Mouse (Mus musculus) hindbrain, embryonic 14.5 days (tissue): ENCODE data around the gene Grhpr. TPM values are rescaled to one million over a fixed set of nuclear protein-coding genes. Genes with fewer than 3 reads are reported as not detected.

ENCODE experiments used
- ATAC-seq: fragments of 200-750 bp; cut with Nextera tagmentation; 2 replicates; pipeline ENCODE4 v1.8.0; 2017; ENCODE audit warnings: moderate number of reproducible peaks, mild to moderate bottlenecking, moderate TSS enrichment, moderate library complexity; ENCODE audit not compliant: low FRiP score
- DNase-seq: peaks from one replicate; pipeline ENCODE4 v3.0.0-alpha.2; 2015; ENCODE audit warnings: low spot score
- H3K27ac ChIP-seq: fragments of 300-500 bp; sonication (generic); 2 replicates; pipeline ENCODE4 v1.5.1; 2014; ENCODE audit warnings: mild to moderate bottlenecking, moderate library complexity
- H3K27me3 ChIP-seq: fragments of 300-500 bp; sonication (generic); 2 replicates; pipeline ENCODE4 v1.6.1; 2014; ENCODE audit warnings: mild to moderate bottlenecking, low read length, mixed read lengths; ENCODE audit not compliant: control insufficient read depth, insufficient read depth
- H3K36me3 ChIP-seq: fragments of 300-500 bp; sonication (generic); replicated peaks from 2 replicates; pipeline ENCODE4 v1.6.1; 2014; ENCODE audit not compliant: control insufficient read depth, insufficient read depth
- H3K4me1 ChIP-seq: fragments of 300-500 bp; sonication (generic); replicated peaks from 2 replicates; pipeline ENCODE4 v1.6.1; 2014; ENCODE audit warnings: antibody characterized with exemption, low read length, mixed read lengths; ENCODE audit not compliant: control insufficient read depth, insufficient read depth
- H3K4me2 ChIP-seq: fragments of 300-500 bp; sonication (generic); replicated peaks from 2 replicates; pipeline ENCODE4 v1.6.1; 2014; ENCODE audit warnings: mild to moderate bottlenecking, moderate library complexity
- H3K4me3 ChIP-seq: fragments of 300-500 bp; sonication (generic); replicated peaks from 2 replicates; pipeline ENCODE4 v1.5.1; 2014; ENCODE audit warnings: mild to moderate bottlenecking, low read length
- H3K9ac ChIP-seq: fragments of 300-500 bp; sonication (generic); 2 replicates; pipeline ENCODE4 v1.6.1; 2014
- H3K9me3 ChIP-seq: fragments of 300-500 bp; sonication (generic); 2 replicates; pipeline ENCODE4 v1.6.1; 2016; ENCODE audit warnings: low read length; ENCODE audit not compliant: control insufficient read depth
- WGBS: fragments of 180-500 bp; shearing (Covaris S2); extraction: QIAGEN DNeasy Blood & Tissue Kit; methylation state at CpG from one replicate; pipeline ENCODE4 v1.1.7; 2014; 5-methylcytosine and 5-hydroxymethylcytosine counted together
- polyA plus RNA-seq: library from polyadenylated mRNA; unstranded; fragments of >200 nt; fragmentation: Nextera tagmentation; extraction: Ambion mirVana; gene quantifications from 2 replicates; pipeline ENCODE4 v1.2.1, GENCODE M21; 2014

Gene Grhpr
- polyA plus RNA-seq, 1 experiment from 2014 or later: 28.5 TPM

DNA sequence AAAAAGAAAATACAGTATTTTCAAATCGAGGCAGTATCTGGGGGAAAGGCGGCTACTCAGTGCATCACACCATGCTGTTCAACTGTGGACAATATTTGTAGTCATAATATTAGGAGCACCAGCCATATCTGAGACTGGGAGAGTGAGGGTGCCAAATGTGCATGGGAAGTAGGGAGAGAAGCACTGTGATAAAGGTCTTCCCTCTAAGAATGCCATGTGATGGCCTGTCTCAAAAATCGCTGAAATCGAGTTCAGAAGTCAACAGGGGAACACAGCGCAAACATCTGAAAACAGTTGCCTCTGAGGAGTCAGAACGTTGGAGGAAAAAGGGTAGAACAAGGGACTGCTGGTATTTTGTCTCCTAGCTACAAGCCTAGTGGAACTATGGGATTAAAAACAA lies 18.8 kb downstream of the Grhpr start:
- H3K4me1 ChIP-seq: no peaks in the 10 kb centered on the region
- no peaks in the 10 kb centered on the region for H3K9me3 ChIP-seq
- no peak overlapping the region for H3K27ac ChIP-seq
- H3K27me3 ChIP-seq: no peaks in the 10 kb centered on the region
- H3K36me3 ChIP-seq: peaks cover 2% of the 10 kb centered on the region
- no peak overlapping the region for H3K4me3 ChIP-seq
- ATAC-seq: no peak
- no peak overlapping the region for H3K4me2 ChIP-seq
- 88% methylated on average over 6 of the region's 6 CpGs for WGBS
- DNase-seq: no peak
- no peak overlapping the region for H3K9ac ChIP-seq

DNA sequence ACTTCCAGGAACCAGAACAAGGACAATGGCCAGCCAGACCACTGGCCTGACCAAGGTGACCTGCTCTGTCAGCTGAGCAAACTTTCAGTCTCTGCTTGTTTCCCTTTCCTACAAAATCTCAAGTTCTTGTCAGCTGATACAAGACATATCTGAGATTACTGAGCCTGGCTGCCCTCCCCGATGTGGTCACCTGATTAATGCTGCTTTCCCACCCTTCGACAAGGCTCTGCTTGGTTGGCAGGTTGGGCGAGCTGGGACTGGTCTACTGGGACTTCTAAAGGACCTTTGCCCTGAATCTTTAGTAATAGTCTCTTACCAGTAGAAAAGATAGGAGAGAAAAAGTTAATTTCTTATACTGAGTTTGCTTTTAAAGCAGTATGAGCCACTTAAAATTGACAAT lies 24.3 kb downstream of the Grhpr start:
- Histone ChIP-seq H3K27me3 (no peaks in the 10 kb centered on the region), H3K9me3 (no peaks in the 10 kb centered on the region), H3K4me2 (no peak overlapping the region), H3K36me3 (0 out of 2 replicates have a peak, but pooled peaks cover 3% of the 10 kb centered on the region), H3K27ac (no peak overlapping the region), H3K9ac (no peak overlapping the region), H3K4me1 (peaks cover 10% of the 10 kb centered on the region), H3K4me3 (no peak overlapping the region)
- DNase-seq: no peak
- WGBS: 81% methylated on average over 3 of the region's 3 CpGs
- no peak for ATAC-seq

- Histone ChIP-seq H3K9ac (peak overlapping the region; percentile 84), H3K4me1 (peaks cover 22% of the 10 kb centered on the region), H3K4me2 (peak overlapping the region; percentile 81), H3K36me3 (no peaks in the 10 kb centered on the region), H3K9me3 (no peaks in the 10 kb centered on the region), H3K4me3 (peak overlapping the region; percentile 77), H3K27me3 (no peaks in the 10 kb centered on the region), H3K27ac (peak overlapping the region; percentile 94)
- WGBS: 12% methylated on average over 11 of the region's 11 CpGs
- ATAC-seq (no peak), DNase-seq (no peak)
These were observed 29.7 kb downstream of the Grhpr start for GRCm38 (mm10) chr4:45010806-45011415.

- no peaks in the 10 kb centered on the region for H3K36me3 ChIP-seq
- no peaks in the 10 kb centered on the region for H3K27me3 ChIP-seq
- DNase-seq (peak; percentile 46), ATAC-seq (peak; percentile 68)
- H3K9me3 ChIP-seq: no peaks in the 10 kb centered on the region
- H3K27ac ChIP-seq: peak overlapping the region; percentile 94
- peak overlapping the region; percentile 84 for H3K9ac ChIP-seq
- 0% methylated on average over 31 of the region's 31 CpGs for WGBS
- H3K4me1 ChIP-seq: peaks cover 22% of the 10 kb centered on the region
- H3K4me3 ChIP-seq: peak overlapping the region; percentile 77
- H3K4me2 ChIP-seq: peak overlapping the region; percentile 81
These were observed 30.4 kb downstream of the Grhpr start for GRCm38 (mm10) chr4:45011581-45012104.

DNA sequence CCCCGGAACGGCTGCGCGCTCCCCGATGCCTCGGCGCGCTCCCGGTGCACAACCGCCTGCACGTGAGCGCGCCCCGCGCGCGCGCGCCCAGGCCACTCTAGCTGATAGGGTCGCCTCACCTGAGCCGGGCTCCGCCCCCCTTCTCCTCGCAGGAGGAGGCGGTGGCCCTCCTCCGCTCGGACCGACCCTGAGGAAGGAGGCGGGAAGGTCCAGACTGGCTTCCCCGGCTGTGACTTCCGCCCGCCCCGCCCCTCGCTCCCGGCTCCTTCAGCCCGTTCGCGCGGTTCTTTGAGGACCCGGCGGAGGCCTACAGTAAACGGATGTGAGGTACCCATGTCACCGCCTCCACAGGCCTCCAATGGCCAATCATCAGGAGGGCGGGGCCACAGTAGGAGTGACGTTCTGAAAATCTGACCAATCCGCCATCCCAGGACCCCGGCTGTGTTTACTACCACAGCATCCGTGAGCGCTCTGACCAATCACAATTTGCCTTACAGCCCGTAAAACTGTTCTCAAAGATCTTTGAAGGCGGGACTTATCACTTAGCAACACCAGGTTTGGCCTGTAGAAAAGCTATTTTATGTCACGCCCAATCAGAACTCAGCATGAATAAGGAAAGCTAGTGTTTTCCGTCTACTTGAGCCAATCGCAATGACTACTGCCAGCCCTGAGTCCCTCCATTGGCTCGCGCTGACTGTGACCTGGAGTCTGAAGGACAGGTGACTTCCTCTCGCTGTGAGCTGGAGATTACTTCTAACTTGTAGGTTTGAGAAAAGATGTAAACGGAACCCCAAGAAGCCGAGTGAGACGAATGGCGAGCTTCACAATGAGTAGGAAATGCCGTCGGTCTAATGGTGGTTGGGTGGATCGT lies 31.1 kb downstream of the Grhpr start, which contains the start of gene Zbtb5:
Gene Zbtb5 (minus strand): TSS at position 308 of the 871 bp plus-strand sequence.
- H3K27me3 ChIP-seq: no peaks in the 10 kb centered on the region
- under 1% methylated on average over 55 of the region's 63 CpGs for WGBS
- peak; percentile 99 for ATAC-seq
- H3K27ac ChIP-seq: peak within 1 kb of the TSS; percentile 94
- peak within 1 kb of the TSS; percentile 81 for H3K4me2 ChIP-seq
- H3K9me3 ChIP-seq: no peaks in the 10 kb centered on the region
- peaks cover 22% of the 10 kb centered on the region for H3K4me1 ChIP-seq
- H3K9ac ChIP-seq: peak within 1 kb of the TSS; percentile 84
- peak within 1 kb of the TSS; percentile 77 for H3K4me3 ChIP-seq
- H3K36me3 ChIP-seq: no peaks in the 10 kb centered on the region
- DNase-seq: peak; percentile 100

- peak overlapping the region; percentile 63 for H3K9ac ChIP-seq
- H3K36me3 ChIP-seq: no peaks in the 10 kb centered on the region
- 2% methylated on average over 13 of the region's 13 CpGs for WGBS
- ATAC-seq: no peak
- peak overlapping the region; percentile 72 for H3K27ac ChIP-seq
- peak; percentile 29 for DNase-seq
- peak overlapping the region; percentile 60 for H3K4me3 ChIP-seq
- no peaks in the 10 kb centered on the region for H3K27me3 ChIP-seq
- H3K4me1 ChIP-seq: peaks cover 26% of the 10 kb centered on the region
- peak overlapping the region; percentile 76 for H3K4me2 ChIP-seq
- no peaks in the 10 kb centered on the region for H3K9me3 ChIP-seq
These were observed 31.8 kb downstream of the Grhpr start for GRCm38 (mm10) chr4:45013031-45013431.

- WGBS: 10% methylated on average over 2 of the region's 2 CpGs
- Histone ChIP-seq H3K36me3 (no peaks in the 10 kb centered on the region), H3K27ac (peak overlapping the region; percentile 72; the same call in 1 of the 2 replicates), H3K4me1 (peaks cover 28% of the 10 kb centered on the region), H3K4me2 (peak overlapping the region; percentile 76), H3K4me3 (peak overlapping the region; percentile 60), H3K9ac (peak overlapping the region; percentile 63), H3K27me3 (no peaks in the 10 kb centered on the region), H3K9me3 (no peaks in the 10 kb centered on the region)
- DNase-seq (no peak), ATAC-seq (no peak)
These were observed 32.3 kb downstream of the Grhpr start for GRCm38 (mm10) chr4:45013537-45013936.

- no peak overlapping the region for H3K4me3 ChIP-seq
- peak overlapping the region; percentile 17; the same call in 1 of the 2 replicates for H3K4me2 ChIP-seq
- no peaks in the 10 kb centered on the region for H3K27me3 ChIP-seq
- no peaks in the 10 kb centered on the region for H3K36me3 ChIP-seq
- peaks cover 30% of the 10 kb centered on the region for H3K4me1 ChIP-seq
- H3K9ac ChIP-seq: peak overlapping the region; percentile 28
- H3K9me3 ChIP-seq: no peaks in the 10 kb centered on the region
- ATAC-seq (no peak), DNase-seq (peak; percentile 83)
- H3K27ac ChIP-seq: no peak overlapping the region
- 6% methylated on average over 3 of the region's 3 CpGs for WGBS
These were observed 34.4 kb downstream of the Grhpr start for GRCm38 (mm10) chr4:45015615-45016014.

DNA sequence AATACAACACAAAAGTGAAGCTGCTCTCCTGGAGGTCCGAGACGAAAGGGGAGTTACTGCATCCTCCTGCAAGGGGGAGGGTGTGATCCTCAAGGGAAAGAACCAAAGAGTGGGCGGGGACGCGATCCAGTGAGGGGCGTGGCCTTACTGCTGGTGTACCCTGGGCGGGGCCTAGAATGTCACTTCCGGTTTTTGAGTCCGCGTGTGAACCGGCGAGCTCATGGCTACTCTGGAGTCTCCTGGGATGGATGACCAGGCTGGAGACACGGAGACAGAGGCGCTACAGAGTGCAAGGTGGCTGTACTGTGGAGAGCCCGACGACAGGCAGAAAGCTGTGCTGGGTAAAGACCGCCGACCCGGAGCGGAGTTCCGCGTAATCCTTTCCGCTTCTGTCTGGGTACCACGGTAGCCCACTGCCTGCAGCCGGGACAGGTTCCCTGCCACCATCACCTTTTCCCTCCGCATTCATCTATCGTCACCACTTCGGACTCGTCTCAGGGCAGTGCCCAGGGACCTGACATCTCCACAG lies 37.3 kb downstream of the Grhpr start, which contains the start of gene Polr1e:
Gene Polr1e (plus strand): TSS at position 132 of the 529 bp plus-strand sequence.
- Histone ChIP-seq H3K4me1 (peaks cover 22% of the 10 kb centered on the region), H3K36me3 (peaks cover 11% of the 10 kb centered on the region), H3K4me3 (peak within 1 kb of the TSS; percentile 78), H3K27ac (peak within 1 kb of the TSS; percentile 18; the same call in 1 of the 2 replicates), H3K4me2 (peak within 1 kb of the TSS; percentile 97), H3K9ac (peak within 1 kb of the TSS; percentile 70), H3K27me3 (no peaks in the 10 kb centered on the region), H3K9me3 (no peaks in the 10 kb centered on the region)
- peak; percentile 89 for DNase-seq
- peak; percentile 81 for ATAC-seq
- 0% methylated on average over 29 of the region's 29 CpGs for WGBS
